Comparison of ENCODE assay signal across 10 mouse cellular contexts in genomic region chr6:120987164-120987563, GRCm38 (mm10).
DNase-seq lines count a peak whose midpoint lies in the region; ATAC-seq and TF ChIP-seq lines count a peak whose summit lies in the region.
"Had no signal": no experiment of that assay in that cellular context is flagged by ENCODE, and none has a peak within 500 bp of the region (broad histone marks: within the 10 kb centered on the region; RNA-seq: fewer than 3 reads in every experiment).

No protein-coding gene starts in this region.

- no peak for TF ChIP-seq POLR2A in brain, embryonic 14.5 days (IDR thresholded peaks at IDR 0.05; ENCODE audit: borderline replicate concordance, extremely low read depth, insufficient read depth, insufficient read length, poor library complexity, severe bottlenecking)
- TF ChIP-seq POLR2A in heart, adult 2 months (IDR thresholded peaks at IDR 0.05; ENCODE audit: insufficient read depth, low read depth, low read length), result no peak

- H3K4me1 ChIP-seq in heart, adult 2 months (ENCODE audit: control insufficient read depth, insufficient read depth, low read length), result peaks cover 8% of the 10 kb centered on the region
- H3K4me1 ChIP-seq in liver, embryonic 15.5 days (replicated peaks), result peaks cover 17% of the 10 kb centered on the region
- H3K4me1 ChIP-seq: midbrain, embryonic 12.5 days had no signal

- no peak for TF ChIP-seq CTCF in layer of hippocampus, adult 2 months (conservative IDR thresholded peaks at IDR 0.05)
- TF ChIP-seq CTCF in brain, embryonic 14.5 days (IDR thresholded peaks at IDR 0.05; ENCODE audit: borderline replicate concordance, extremely low read depth, insufficient read depth, insufficient read length), result no peak
- TF ChIP-seq CTCF in heart, adult 2 months (IDR thresholded peaks at IDR 0.05), result no peak

- no peaks in the 10 kb centered on the region for H3K79me2 ChIP-seq in heart, adult 2 months (replicated peaks; ENCODE audit: control insufficient read depth, insufficient read depth, low read length)

- H3K27me3 ChIP-seq in heart, adult 2 months (ENCODE audit: control insufficient read depth, insufficient read depth, low read length), result no peaks in the 10 kb centered on the region
- no peaks in the 10 kb centered on the region for H3K27me3 ChIP-seq in liver, embryonic 15.5 days
- H3K27me3 ChIP-seq: midbrain, embryonic 12.5 days had no signal

- H3K4me2 ChIP-seq in liver, embryonic 15.5 days, result no peak overlapping the region
- H3K4me2 ChIP-seq: midbrain, embryonic 12.5 days had no signal

- no peak overlapping the region for H3K9ac ChIP-seq in heart, adult 2 months (ENCODE audit: low read depth, low read length)
- H3K9ac ChIP-seq in liver, embryonic 15.5 days, result no peak overlapping the region
- H3K9ac ChIP-seq: forebrain, postnatal 0 days; midbrain, embryonic 12.5 days had no signal

- 46% methylated on average over 10 of the region's 10 CpGs for WGBS in heart, adult 2 months
- 36% methylated on average over 10 of the region's 10 CpGs for WGBS in liver, embryonic 15.5 days (ENCODE audit: insufficient replicate concordance)

- no peak for DNase-seq in layer of hippocampus, adult 2 months (ENCODE audit: low spot score in 2 of 2)
- DNase-seq in layer of hippocampus, postnatal 25 days (ENCODE audit: extremely low spot score in 1 of 2, low spot score in 1 of 2), result no peak
- DNase-seq in brain, embryonic 14.5 days (ENCODE audit: low read depth), result peak; percentile 7
- peak; percentile 35 to 46 for DNase-seq in heart, adult 2 months
- DNase-seq in gastrocnemius, postnatal 4 days (ENCODE audit: low spot score in 2 of 2), result no peak
- DNase-seq in thymus, postnatal 10 days (ENCODE audit: low spot score in 2 of 2), result no peak
- no peak for DNase-seq in right cerebral cortex, postnatal 25 days
- DNase-seq: forebrain, postnatal 0 days had no signal

- no peak overlapping the region for H3K4me3 ChIP-seq in layer of hippocampus, adult 2 months
- no peak overlapping the region for H3K4me3 ChIP-seq in heart, adult 2 months
- H3K4me3 ChIP-seq in liver, embryonic 15.5 days (replicated peaks), result no peak overlapping the region
- H3K4me3 ChIP-seq: midbrain, embryonic 12.5 days had no signal

- 0 out of 2 replicates have a peak, but pooled peaks have one; percentile 24 for ATAC-seq in liver, embryonic 15.5 days (ENCODE audit: insufficient read depth)

- H3K9me3 ChIP-seq in liver, embryonic 15.5 days (replicated peaks), result no peaks in the 10 kb centered on the region
- H3K9me3 ChIP-seq: midbrain, embryonic 12.5 days had no signal

- intact Hi-C loops in heart, adult 2 months (cut with DNase I), result loop anchor here (5.0 kb wide), 1 partner anchor 185 kb away; no protein-coding TSS in a partner anchor

- TF ChIP-seq EP300 in heart, adult 2 months (IDR thresholded peaks at IDR 0.05; ENCODE audit: insufficient read depth, low read depth, low read length), result no peak; the same call in 1 of the 2 replicates

- no peaks in the 10 kb centered on the region; the same call in 1 of the 2 replicates for H3K36me3 ChIP-seq in heart, adult 2 months (ENCODE audit: control insufficient read depth, insufficient read depth, low read length)
- peaks cover 13% of the 10 kb centered on the region for H3K36me3 ChIP-seq in liver, embryonic 15.5 days (replicated peaks)
- H3K36me3 ChIP-seq: midbrain, embryonic 12.5 days had no signal

- H3K27ac ChIP-seq in layer of hippocampus, adult 2 months, result peak overlapping the region; percentile 59; the same call in 1 of the 2 replicates
- H3K27ac ChIP-seq in heart, adult 2 months, result peak overlapping the region; percentile 90
- no peak overlapping the region for H3K27ac ChIP-seq in liver, embryonic 15.5 days (replicated peaks)
- H3K27ac ChIP-seq: midbrain, embryonic 12.5 days had no signal

Comparison
In these comparisons a context has a peak if more than half of its experiments do, and no peak if none do; other contexts are left out.
1. DNase-seq: peak in brain, embryonic 14.5 days (single experiment) and heart, adult 2 months (2 of 2); none in layer of hippocampus, adult 2 months (0 of 2), layer of hippocampus, postnatal 25 days (0 of 2), gastrocnemius, postnatal 4 days (0 of 2), thymus, postnatal 10 days (0 of 2) and right cerebral cortex, postnatal 25 days (single experiment).